Mouse (Mus musculus): ENCODE data around the gene Timeless.
"Not testable (repeated sequence)": the region's sequence is repeated elsewhere in the genome, so short reads cannot be mapped to it uniquely, and the experiment has no call there.

DNA sequence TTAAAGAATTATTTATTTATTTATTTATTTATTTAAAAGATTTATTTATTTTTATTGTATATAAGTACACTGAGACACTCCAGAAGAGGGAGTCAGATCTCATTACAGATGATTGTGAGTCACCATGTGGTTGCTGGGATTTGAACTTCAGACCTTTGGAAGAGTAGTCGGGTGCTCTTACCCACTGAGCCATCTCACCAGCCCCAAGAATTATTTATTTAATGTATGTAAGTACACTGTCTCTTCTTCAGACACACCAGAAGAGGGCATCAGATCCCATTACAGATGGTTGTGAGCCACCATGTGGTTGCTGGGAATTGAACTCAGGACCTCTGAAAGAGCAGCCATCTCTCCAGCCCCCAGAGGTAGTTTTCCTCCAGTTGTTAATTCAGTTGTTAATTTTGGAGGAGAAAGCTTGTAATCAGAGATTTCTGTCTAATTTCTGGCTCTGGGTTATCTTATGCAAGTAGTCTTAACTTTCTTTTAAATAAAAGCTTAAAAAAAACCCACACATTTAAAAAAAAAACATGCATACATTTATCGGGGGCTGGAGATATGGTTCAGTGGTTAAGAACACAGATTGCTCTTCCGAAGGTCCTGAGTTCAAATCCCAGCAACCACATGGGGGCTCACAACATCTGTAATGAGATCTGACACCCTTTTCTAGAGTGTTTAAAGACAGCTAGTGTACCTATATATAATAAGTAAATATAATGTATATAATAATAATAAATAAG, 39.7 kb upstream of the Timeless start:
- TF ChIP-seq POLR2A (IDR thresholded peaks at IDR 0.05; ENCODE audit: extremely low read depth, insufficient read depth, low read length); CTCF (IDR thresholded peaks at IDR 0.05; ENCODE audit: low read depth, low read length): not testable (repeated sequence)

All from liver, adult 2 months (tissue).